Mouse (Mus musculus): ENCODE measurements around the gene Rtkn2.

DNA sequence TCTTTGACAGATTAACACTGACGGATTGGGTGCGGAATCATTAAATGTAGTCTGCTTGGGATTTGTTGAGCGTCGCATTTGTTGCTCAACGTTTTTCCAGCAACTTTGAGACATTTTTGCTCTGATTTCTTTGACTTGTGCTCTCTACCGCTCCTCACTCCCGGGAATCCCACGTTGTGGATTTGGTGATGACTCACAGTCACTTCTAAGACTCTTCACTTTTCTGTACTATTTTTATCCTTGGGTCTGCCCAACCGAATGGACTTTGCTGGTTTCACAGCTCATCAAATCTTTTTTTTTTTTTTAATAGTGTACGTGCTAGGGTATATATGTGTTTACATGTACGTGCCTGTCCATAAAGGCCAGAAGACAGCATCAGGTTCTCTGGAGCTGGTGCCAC, 46.6 kb upstream of the Rtkn2 start:
- TF ChIP-seq CTCF (IDR thresholded peaks at IDR 0.05; ENCODE audit: control insufficient read depth, insufficient read depth, insufficient replicate concordance, low read depth, low read length) = no peak
- no peak for TF ChIP-seq POLR2A (IDR thresholded peaks at IDR 0.05; ENCODE audit: control insufficient read depth, low read depth, low read length)

Measured in testis, adult 2 months (tissue).